Mouse (Mus musculus) CH12.LX (cell line): ENCODE data around the gene Socs7. TPM values are rescaled to one million over a fixed set of nuclear protein-coding genes. Genes with fewer than 3 reads are reported as not detected.

ENCODE experiments used
- DNase-seq: peaks from one replicate; pipeline ENCODE4 v3.0.0-alpha.2; 2013; ENCODE audit errors: extremely low read depth
- H3K27ac ChIP-seq: 2 replicates; pipeline ENCODE4 v1.5.1; 2012; ENCODE audit warnings: low read depth, mild to moderate bottlenecking, control low read depth, moderate library complexity; ENCODE audit not compliant: insufficient read depth
- H3K27me3 ChIP-seq: replicated peaks from 2 replicates; pipeline ENCODE3; 2012; ENCODE audit warnings: inconsistent platforms
- H3K36me3 ChIP-seq, 2 experiments: replicated peaks in 1 of 2; 2 replicates each; pipeline versions ENCODE3 to v1.6.1; 2012; ENCODE audit warnings: inconsistent platforms in 1 of 2, low read length in 1 of 2, mild to moderate bottlenecking in 1 of 2, mixed read lengths in 1 of 2, moderate library complexity in 1 of 2; ENCODE audit not compliant: control insufficient read depth in 1 of 2, insufficient read depth in 1 of 2
- H3K4me1 ChIP-seq, 2 experiments: 2 replicates each; pipeline ENCODE4 v1.6.1; 2012; ENCODE audit warnings: inconsistent platforms in 1 of 2, moderate library complexity in 1 of 2; ENCODE audit not compliant: insufficient read depth in 2 of 2, control insufficient read depth in 1 of 2
- H3K4me2 ChIP-seq: 2 replicates; pipeline ENCODE4 v1.6.1; 2012; ENCODE audit warnings: low read depth, mild to moderate bottlenecking, control low read depth; ENCODE audit not compliant: poor library complexity, insufficient read depth, severe bottlenecking
- H3K4me3 ChIP-seq, 3 experiments: fragments of 150-350 bp in 1 of 3; sonication (generic) in 1 of 3; replicated peaks in 1 of 3; 2 replicates each; pipeline versions ENCODE3 to v1.5.1; 2011 to 2012; ENCODE audit warnings: low read depth in 2 of 3, low read length in 2 of 3, mild to moderate bottlenecking in 2 of 3, moderate library complexity in 2 of 3, control low read depth in 1 of 3, improper control_type of control experiment in 1 of 3, inconsistent platforms in 1 of 3, mixed read lengths in 1 of 3; ENCODE audit not compliant: poor library complexity in 1 of 3
- H3K79me2 ChIP-seq: replicated peaks from 2 replicates; pipeline ENCODE4 v1.6.1; 2012; ENCODE audit warnings: mild to moderate bottlenecking, moderate library complexity; ENCODE audit not compliant: control insufficient read depth, poor library complexity, insufficient read depth, severe bottlenecking; ENCODE audit errors: extremely low read depth
- H3K9ac ChIP-seq: 2 replicates; pipeline ENCODE4 v1.6.1; 2012; ENCODE audit warnings: low read depth, mild to moderate bottlenecking, control low read depth, moderate library complexity; ENCODE audit not compliant: insufficient read depth
- H3K9me3 ChIP-seq: replicated peaks from 2 replicates; pipeline ENCODE3; 2012; ENCODE audit warnings: low read length, inconsistent platforms, mixed read lengths
- CHD2 ChIP-seq: IDR thresholded peaks from 2 replicates; pipeline ENCODE4 v1.6.1; 2011; ENCODE audit warnings: low read length, improper control_type of control experiment
- CTCF ChIP-seq, 2 experiments: IDR thresholded peaks in 1 of 2; conservative IDR thresholded peaks in 1 of 2; 2 replicates each; pipeline ENCODE4 v1.5.1; 2011 to 2012; ENCODE audit warnings: low read depth in 2 of 2, low read length in 2 of 2, improper control_type of control experiment in 1 of 2, inconsistent platforms in 1 of 2, mild to moderate bottlenecking in 1 of 2, moderate library complexity in 1 of 2
- E2F4 ChIP-seq: IDR thresholded peaks from 2 replicates; pipeline ENCODE4 v1.6.1; 2011; ENCODE audit warnings: low read depth, low read length, improper control_type of control experiment; ENCODE audit not compliant: insufficient replicate concordance
- ELF1 ChIP-seq: IDR thresholded peaks from 2 replicates; pipeline ENCODE4 v1.6.1; 2014; ENCODE audit warnings: low read depth, mild to moderate bottlenecking, inconsistent platforms, low read length, improper control_type of control experiment
- EP300 ChIP-seq: IDR thresholded peaks from 2 replicates; pipeline ENCODE4 v1.6.1; 2011; ENCODE audit warnings: low read length, improper control_type of control experiment
- ETS1 ChIP-seq: conservative IDR thresholded peaks from 2 replicates; pipeline ENCODE4 v1.6.1; 2012; ENCODE audit warnings: low read depth, mild to moderate bottlenecking, inconsistent platforms, low read length, improper control_type of control experiment, moderate library complexity
- GABPA ChIP-seq: IDR thresholded peaks from 2 replicates; pipeline ENCODE4 v1.6.1; 2012; ENCODE audit warnings: low read depth, low read length, improper control_type of control experiment, inconsistent platforms; ENCODE audit not compliant: insufficient replicate concordance
- IRF4 ChIP-seq: IDR thresholded peaks from 2 replicates; pipeline ENCODE4 v1.6.1; 2014; ENCODE audit warnings: low read depth, mild to moderate bottlenecking, inconsistent platforms, low read length, improper control_type of control experiment
- JUN ChIP-seq: IDR thresholded peaks from 2 replicates; pipeline ENCODE4 v1.6.1; 2011; ENCODE audit warnings: low read depth, mild to moderate bottlenecking, low read length, improper control_type of control experiment, moderate library complexity; ENCODE audit not compliant: insufficient read depth
- JUND ChIP-seq: conservative IDR thresholded peaks from 2 replicates; pipeline ENCODE4 v1.6.1; 2011; ENCODE audit warnings: low read depth, low read length, improper control_type of control experiment
- KAT2A ChIP-seq: IDR thresholded peaks from 2 replicates; pipeline ENCODE4 v1.6.1; 2012; ENCODE audit warnings: low read length, improper control_type of control experiment, inconsistent platforms; ENCODE audit not compliant: insufficient replicate concordance
- MAZ ChIP-seq: IDR thresholded peaks from 2 replicates; pipeline ENCODE4 v1.6.1; 2012; ENCODE audit warnings: low read depth, mild to moderate bottlenecking, inconsistent platforms, low read length, improper control_type of control experiment, moderate library complexity
- MEF2A ChIP-seq: IDR thresholded peaks from 2 replicates; pipeline ENCODE4 v1.6.1; 2014; ENCODE audit warnings: low read depth, mild to moderate bottlenecking, inconsistent platforms, low read length, improper control_type of control experiment, borderline replicate concordance
- MXI1 ChIP-seq: IDR thresholded peaks from 2 replicates; pipeline ENCODE4 v1.6.1; 2011; ENCODE audit warnings: mild to moderate bottlenecking, low read depth, low read length, improper control_type of control experiment
- MYC ChIP-seq: IDR thresholded peaks from 2 replicates; pipeline ENCODE4 v1.6.1; 2011; ENCODE audit warnings: low read depth, mild to moderate bottlenecking, improper control_type of control experiment, low read length
- NRF1 ChIP-seq: IDR thresholded peaks from 2 replicates; pipeline ENCODE4 v1.6.1; 2014; ENCODE audit warnings: low read depth, mild to moderate bottlenecking, inconsistent platforms, low read length, improper control_type of control experiment, moderate library complexity
- POLR2AphosphoS2 ChIP-seq: IDR thresholded peaks from 2 replicates; pipeline ENCODE4 v1.6.1; 2011; ENCODE audit warnings: low read depth, low read length, improper control_type of control experiment
- RAD21 ChIP-seq: IDR thresholded peaks from 2 replicates; pipeline ENCODE4 v1.6.1; 2011; ENCODE audit warnings: low read depth, mild to moderate bottlenecking, low read length, improper control_type of control experiment, moderate library complexity
- RCOR1 ChIP-seq: conservative IDR thresholded peaks from 2 replicates; pipeline ENCODE4 v1.6.1; 2012; ENCODE audit warnings: low read depth, mild to moderate bottlenecking, inconsistent platforms, low read length, improper control_type of control experiment
- SIN3A ChIP-seq: IDR thresholded peaks from 2 replicates; pipeline ENCODE4 v1.6.1; 2012; ENCODE audit warnings: low read length, improper control_type of control experiment, inconsistent platforms
- SMC3 ChIP-seq: IDR thresholded peaks from 2 replicates; pipeline ENCODE4 v1.6.1; 2011; ENCODE audit warnings: low read depth, low read length, improper control_type of control experiment
- TBP ChIP-seq: conservative IDR thresholded peaks from 2 replicates; pipeline ENCODE4 v1.6.1; 2011; ENCODE audit warnings: low read depth, low read length, improper control_type of control experiment
- TCF12 ChIP-seq: IDR thresholded peaks from 2 replicates; pipeline ENCODE4 v1.6.1; 2014; ENCODE audit warnings: low read depth, mild to moderate bottlenecking, inconsistent platforms, low read length, improper control_type of control experiment
- USF1 ChIP-seq: IDR thresholded peaks from 2 replicates; pipeline ENCODE4 v1.6.1; 2014; ENCODE audit warnings: low read depth, mild to moderate bottlenecking, inconsistent platforms, low read length, improper control_type of control experiment
- USF2 ChIP-seq: conservative IDR thresholded peaks from 2 replicates; pipeline ENCODE4 v1.6.1; 2011; ENCODE audit warnings: low read depth, low read length, improper control_type of control experiment
- ZC3H11A ChIP-seq: IDR thresholded peaks from 2 replicates; pipeline ENCODE4 v1.6.1; 2012; ENCODE audit warnings: low read depth, mild to moderate bottlenecking, inconsistent platforms, low read length, improper control_type of control experiment
- ZMIZ1 ChIP-seq: IDR thresholded peaks from 2 replicates; pipeline ENCODE4 v1.6.1; 2012; ENCODE audit warnings: low read depth, mild to moderate bottlenecking, inconsistent platforms, low read length, improper control_type of control experiment
- ZNF384 ChIP-seq: IDR thresholded peaks from 2 replicates; pipeline ENCODE4 v1.6.1; 2012; ENCODE audit warnings: low read depth, low read length, improper control_type of control experiment, inconsistent platforms
- dilution Hi-C: fragments of 300-500 bp; cut with MboI; formaldehyde crosslinking; loops from 2 replicates; pipeline ENCODE4 v1.14.3; 2020; ENCODE audit warnings: low sequenced_read_pairs; ENCODE audit not compliant: extremely low pct_unique_long_range_greater_than_20kb, extremely low pct_ligation_motif_present
- in situ Hi-C: fragments of 300-500 bp; cut with MboI; formaldehyde crosslinking; loops from 3 replicates; pipeline ENCODE4 v1.14.3; 2019; ENCODE audit warnings: low sequenced_read_pairs, low pct_ligation_motif_present, low pct_unique_long_range_greater_than_20kb, mixed read lengths
- polyA plus RNA-seq: library from polyadenylated mRNA; unstranded; fragments of >175 nt; gene quantifications from 2 replicates; pipeline ENCODE4 v1.2.1, GENCODE M21; 2012; ENCODE audit warnings: low read depth; ENCODE audit not compliant: insufficient read length
- total RNA-seq, 2 experiments: library from RNA; depleted of rRNA; stranded (reverse); fragments of 300-350 nt in 1 of 2; fragments of >200 nt in 1 of 2; gene quantifications; 2 replicates each; pipeline ENCODE4 v1.2.3; 2012 to 2014

Socs7 gene
- total and polyA plus RNA-seq, 3 experiments: 11.9 to 17.4 (median 15.1) TPM

- no peak overlapping the region for H3K4me3 ChIP-seq
- no peaks in the 10 kb centered on the region for H3K9me3 ChIP-seq
- H3K9ac ChIP-seq: no peak overlapping the region
- no peak for DNase-seq
- no peak for TF ChIP-seq ZC3H11A
- TF ChIP-seq JUN: no peak
- TF ChIP-seq TCF12: no peak
- TF ChIP-seq SIN3A: no peak
- TF ChIP-seq JUND: no peak
- TF ChIP-seq CTCF (conservative IDR thresholded peaks at IDR 0.05 in 1 of 2, IDR thresholded peaks at IDR 0.05 in 1 of 2; ENCODE audit: low read depth in 2 of 2, low read length in 2 of 2): no peak
- TF ChIP-seq ETS1: no peak
- H3K79me2 ChIP-seq: no peaks in the 10 kb centered on the region
- no peak overlapping the region for H3K27ac ChIP-seq
- H3K27me3 ChIP-seq: no peaks in the 10 kb centered on the region
- in situ Hi-C loops: no loop called here
- dilution Hi-C loops: no loop called here
- no peaks in the 10 kb centered on the region for H3K36me3 ChIP-seq
- no peak overlapping the region for H3K4me2 ChIP-seq
- H3K4me1 ChIP-seq: peaks cover 19 to 44% of the 10 kb centered on the region in 2 experiments; a peak in 3 of 4 replicates
These were observed 62.5 kb downstream of the Socs7 start for GRCm38 (mm10) chr11:97424802-97425201.

- Histone ChIP-seq H3K9me3 (no peaks in the 10 kb centered on the region), H3K4me1 (peaks cover 19 to 55% of the 10 kb centered on the region in 2 experiments; a peak in 3 of 4 replicates), H3K4me3 (peak overlapping the region; percentile 21 to 46 (median 44)), H3K79me2 (no peaks in the 10 kb centered on the region), H3K36me3 (peaks cover 0 to 1% of the 10 kb centered on the region in 2 experiments), H3K9ac (peak overlapping the region; percentile 31; the same call in 1 of the 2 replicates), H3K4me2 (peak overlapping the region; percentile 73), H3K27ac (peak overlapping the region; percentile 57), H3K27me3 (no peaks in the 10 kb centered on the region)
- dilution Hi-C loops (no loop called here), in situ Hi-C loops (no loop called here)
- peak; percentile 99 for DNase-seq
- TF ChIP-seq GABPA (no peak), KAT2A (0 out of 2 replicates have a peak, but pooled peaks have one; percentile 53), E2F4 (no peak), IRF4 (peak; percentile 69; the same call in 1 of the 2 replicates), RCOR1 (peak; percentile 54; the same call in 1 of the 2 replicates), ZC3H11A (no peak), EP300 (no peak; the same call in 1 of the 2 replicates), ZMIZ1 (peak; percentile 68), TCF12 (peak; percentile 66; the same call in 1 of the 2 replicates), SMC3 (no peak), CHD2 (peak; percentile 67; the same call in 1 of the 2 replicates), NRF1 (0 out of 2 replicates have a peak, but pooled peaks have one; percentile 25), POLR2AphosphoS2 (no peak), USF1 (no peak), JUND (no peak), CTCF (conservative IDR thresholded peaks at IDR 0.05 in 1 of 2, IDR thresholded peaks at IDR 0.05 in 1 of 2; ENCODE audit: low read depth in 2 of 2, low read length in 2 of 2) (no peak), ELF1 (peak; percentile 53), USF2 (no peak), TBP (0 out of 2 replicates have a peak, but pooled peaks have one; percentile 68), RAD21 (no peak; the same call in 1 of the 2 replicates), MXI1 (no peak; the same call in 1 of the 2 replicates), MEF2A (peak; percentile 77; the same call in 1 of the 2 replicates), ETS1 (peak; percentile 36), MAZ (0 out of 2 replicates have a peak, but pooled peaks have one; percentile 10), ZNF384 (no peak), MYC (no peak)
These were observed 65.7 kb downstream of the Socs7 start for GRCm38 (mm10) chr11:97427794-97428725.
